Mouse (Mus musculus) embryonic fibroblast, embryonic 13.5 days (primary cell): ENCODE data around the gene Slco6d1.

Experiments
- CTCF ChIP-seq: IDR thresholded peaks from 2 replicates; pipeline ENCODE4 v1.5.1; 2011; ENCODE audit warnings: mild to moderate bottlenecking, control low read depth, low read length, moderate library complexity, borderline replicate concordance; ENCODE audit not compliant: insufficient read depth
- POLR2A ChIP-seq: IDR thresholded peaks from 2 replicates; pipeline ENCODE4 v1.6.1; 2011; ENCODE audit warnings: low read depth, mild to moderate bottlenecking, control low read depth, low read length, moderate library complexity

DNA sequence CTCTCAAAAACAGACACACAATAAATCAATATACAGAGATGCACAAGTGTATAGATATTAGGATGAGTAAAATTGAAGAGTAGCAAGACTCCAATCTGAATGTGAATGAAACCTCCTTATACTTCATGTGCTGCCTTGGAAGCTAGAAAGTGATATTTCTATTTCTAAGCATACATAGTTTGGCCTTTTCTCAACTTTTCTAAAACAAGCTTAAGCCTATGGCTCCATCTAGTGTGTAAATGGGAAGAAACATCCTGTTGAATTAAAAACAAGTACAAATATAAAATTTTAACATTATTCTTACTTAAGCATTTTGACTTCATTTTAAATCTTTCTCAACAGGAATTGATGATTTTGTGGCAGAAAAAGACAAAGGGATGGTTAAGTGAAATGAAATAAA, 28.9 kb upstream of the Slco6d1 start:
- TF ChIP-seq CTCF (no peak), POLR2A (no peak)
